Mouse (Mus musculus) olfactory bulb, adult 2 months (tissue): ENCODE results near the gene Dis3l2.

Experiments used
- CTCF ChIP-seq: fragments of 200-500 bp; IDR thresholded peaks from 2 replicates; pipeline ENCODE4 v1.5.1; 2012; ENCODE audit warnings: low read depth, mild to moderate bottlenecking, low read length, moderate library complexity; ENCODE audit not compliant: insufficient read depth
- POLR2A ChIP-seq: fragments of 200-500 bp; IDR thresholded peaks from 2 replicates; pipeline ENCODE4 v1.6.1; 2012; ENCODE audit warnings: mild to moderate bottlenecking, low read depth, low read length, moderate library complexity; ENCODE audit not compliant: insufficient read depth

GRCm38 (mm10) chr1:87050072-87050471 is 346.5 kb downstream of the Dis3l2 start:
- TF ChIP-seq POLR2A (no peak), CTCF (no peak)
